Mouse (Mus musculus): ENCODE data around the gene Gm4131.

- TF ChIP-seq CTCF (IDR thresholded peaks at IDR 0.05; ENCODE audit: low read depth) = no peak
- no peak for TF ChIP-seq EP300 (IDR thresholded peaks at IDR 0.05; ENCODE audit: low read depth)
Observed at GRCm38 (mm10) chr14:62479395-62479794, 87.3 kb downstream of the Gm4131 start.

All from liver, postnatal 0 days (tissue).